Mouse (Mus musculus): Measurements from ENCODE around the gene Ush1c.
A peak's percentile ranks its signal among the peaks of the same experiment; 100 is the strongest.

Gene Ush1c

DNA sequence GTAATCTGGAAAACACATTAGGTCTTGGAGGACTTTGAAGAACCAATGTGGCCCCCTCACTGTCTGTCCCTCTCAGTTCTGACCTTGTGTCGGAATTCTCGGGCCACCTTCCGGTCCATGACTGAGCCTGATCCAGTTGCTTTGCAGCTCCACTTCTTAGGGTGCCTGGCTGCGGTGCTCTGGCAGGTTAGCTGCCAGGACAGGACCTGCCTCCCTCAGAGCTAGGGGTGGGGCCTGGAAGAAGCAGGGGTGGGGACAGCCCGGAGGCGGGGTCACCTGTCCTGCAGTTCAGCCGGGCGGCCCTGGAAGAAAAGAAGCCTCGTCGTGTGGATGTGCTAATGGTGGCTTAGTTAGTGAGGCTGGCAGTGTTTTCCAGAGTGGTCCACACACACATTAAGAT lies at the start of gene Ush1c:
TSS of gene Ush1c (minus strand) at position 158 of the 400 bp plus-strand sequence.
- DNase-seq (ENCODE audit: low spot score in 2 of 2) = no peak

DNA sequence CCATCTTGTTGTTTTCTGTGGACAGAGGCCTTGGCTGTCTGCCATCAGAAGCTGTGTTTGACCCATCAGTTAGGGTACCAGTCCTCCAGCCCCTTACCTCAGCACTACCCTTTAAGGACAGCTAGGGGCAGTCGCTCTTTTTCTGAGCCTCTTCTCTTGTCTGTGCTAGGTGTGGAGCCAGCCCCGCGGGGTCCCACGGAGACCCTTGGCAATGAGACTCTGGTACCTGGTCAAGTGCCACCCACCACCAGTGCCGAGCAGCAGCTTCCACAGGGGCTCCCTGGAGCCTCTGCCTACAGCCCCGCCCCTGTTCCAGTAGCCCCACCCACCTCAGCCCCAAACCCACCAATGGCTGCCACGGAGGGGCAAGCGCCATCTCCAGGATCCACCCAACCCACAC lies 48.7 kb upstream of the Ush1c start:
- DNase-seq (ENCODE audit: low spot score in 2 of 2) = no peak

- no peak for DNase-seq (ENCODE audit: low spot score in 2 of 2)
These were observed 48.1 kb upstream of the Ush1c start for GRCm38 (mm10) chr7:46286391-46286790.

GRCm38 (mm10) chr7:46285161-46285839 lies 47.0 kb upstream of the Ush1c start:
- DNase-seq (ENCODE audit: low spot score in 2 of 2) = no peak

DNA sequence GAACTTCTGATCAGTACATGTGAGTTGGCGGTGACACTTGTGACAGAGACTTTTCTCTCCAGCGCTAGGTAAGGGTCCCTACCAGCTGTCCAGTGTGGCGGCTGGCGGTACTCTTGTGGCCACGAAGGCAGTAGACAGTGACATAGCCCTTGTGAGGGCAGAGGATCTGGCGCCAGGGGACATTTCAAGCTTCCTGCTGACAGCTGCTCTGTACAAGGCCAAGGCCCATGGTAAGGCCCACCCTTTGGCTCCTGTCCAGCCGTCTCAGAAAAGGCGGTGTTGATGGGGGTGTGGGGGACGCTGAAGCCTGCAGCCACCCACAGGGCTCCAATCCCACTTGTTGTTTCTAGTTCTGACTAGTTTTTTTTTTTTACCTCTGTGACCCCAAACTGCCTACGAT lies 45.4 kb upstream of the Ush1c start:
- DNase-seq (ENCODE audit: low spot score in 2 of 2) = no peak

DNA sequence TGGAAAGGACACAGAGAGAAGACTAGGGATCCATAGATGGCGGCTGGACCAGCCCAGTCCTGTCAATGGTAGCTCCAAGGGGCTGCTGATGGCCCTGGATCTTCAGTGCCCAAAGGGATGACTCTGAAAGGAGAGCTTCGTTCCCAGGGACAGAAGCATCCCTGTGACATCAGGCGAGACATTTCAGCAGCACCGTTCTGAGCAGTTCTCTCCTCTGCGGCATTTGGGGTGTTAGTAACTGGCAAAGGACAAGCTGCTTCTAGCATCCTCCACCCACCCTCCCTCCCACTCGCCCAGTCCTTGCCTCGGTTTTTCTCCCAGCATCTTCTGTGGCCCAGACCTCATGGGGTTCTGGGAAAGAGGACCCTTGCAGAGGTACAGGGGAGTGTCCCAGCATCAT lies 44.0 kb upstream of the Ush1c start:
- no peak for DNase-seq (ENCODE audit: low spot score in 2 of 2)

GRCm38 (mm10) chr7:46280896-46281295 lies 42.6 kb upstream of the Ush1c start:
- DNase-seq (ENCODE audit: low spot score in 2 of 2) = no peak

DNA sequence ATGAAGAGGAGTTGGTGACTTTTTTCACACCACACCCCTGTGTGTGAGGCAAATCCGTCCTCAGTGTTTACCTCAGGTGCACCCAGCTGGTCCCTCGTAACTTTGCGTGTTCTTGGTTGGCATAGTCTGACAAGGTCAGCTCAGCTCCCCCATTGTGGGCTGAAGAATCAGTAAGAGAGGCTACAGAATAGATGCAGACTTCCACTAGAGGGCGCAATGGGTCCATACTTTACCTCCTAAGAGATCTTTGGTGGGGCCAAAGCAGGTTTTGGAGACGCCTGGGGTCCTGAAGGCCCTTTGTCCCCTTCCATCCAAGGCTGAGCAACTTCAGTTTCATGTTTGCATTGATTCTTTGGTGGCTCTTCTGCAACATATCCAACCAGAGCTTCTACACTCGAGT lies 41.6 kb upstream of the Ush1c start:
- DNase-seq (ENCODE audit: low spot score in 2 of 2) = peak; percentile 18 to 67

DNA sequence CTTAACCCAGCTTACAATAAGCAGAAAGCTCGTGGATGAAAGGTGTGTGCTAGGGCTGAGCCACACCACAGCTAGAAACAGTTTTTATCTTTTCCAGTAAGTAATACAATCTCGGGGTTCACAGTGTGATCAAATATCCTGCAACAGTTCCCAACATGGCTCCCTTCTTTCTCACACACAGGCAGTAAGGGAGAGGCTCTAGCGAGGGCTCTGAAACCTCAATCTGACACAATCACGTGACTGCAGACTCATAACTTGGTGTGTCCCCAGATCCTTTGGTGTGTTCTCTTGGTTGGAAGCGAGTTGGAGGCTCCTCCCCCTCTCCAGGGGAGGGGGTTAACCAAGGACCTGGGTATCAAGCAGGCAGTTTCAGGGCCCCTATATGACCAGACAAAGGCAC lies 37.9 kb upstream of the Ush1c start:
- no peak for DNase-seq (ENCODE audit: low spot score in 2 of 2)

DNA sequence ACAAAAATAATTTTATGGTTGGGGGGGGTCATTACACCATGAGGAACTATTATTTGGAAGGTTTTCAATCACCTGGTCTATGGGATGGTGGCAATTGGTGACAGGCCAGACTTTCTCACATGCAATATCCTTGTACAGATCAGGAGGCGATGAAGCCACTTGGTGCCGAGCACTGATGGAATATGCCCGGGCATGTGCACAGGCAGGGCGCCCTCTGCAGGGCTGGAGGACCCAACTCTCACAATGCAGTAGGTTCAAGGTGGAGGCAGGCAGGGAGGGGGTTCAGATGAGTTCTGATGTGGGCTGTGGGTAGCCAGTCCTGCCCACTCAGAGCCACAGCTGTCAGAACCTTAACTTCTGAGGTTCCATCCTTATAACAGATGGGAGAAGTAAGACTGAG lies 13.5 kb upstream of the Ush1c start:
- DNase-seq (ENCODE audit: low spot score in 2 of 2) = no peak

DNA sequence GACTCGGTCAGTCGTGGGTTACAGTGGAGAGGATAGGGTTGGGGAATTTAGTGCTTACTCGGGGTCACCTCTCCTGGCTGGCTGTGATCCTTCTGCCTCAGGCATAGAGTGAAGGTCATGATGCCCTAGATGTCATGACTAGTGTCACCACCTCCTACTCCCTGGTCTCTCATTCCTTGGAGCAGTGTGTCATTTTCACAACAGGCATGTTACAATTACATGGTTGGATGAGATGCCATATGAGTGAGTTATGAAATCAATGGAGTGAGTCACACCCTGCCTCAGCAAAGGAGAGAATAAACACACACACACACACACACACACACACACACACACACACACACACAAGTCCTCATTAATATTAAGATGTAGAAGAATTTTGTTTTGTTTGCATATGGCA lies 9.3 kb upstream of the Ush1c start:
- DNase-seq (ENCODE audit: low spot score in 2 of 2) = no peak

DNA sequence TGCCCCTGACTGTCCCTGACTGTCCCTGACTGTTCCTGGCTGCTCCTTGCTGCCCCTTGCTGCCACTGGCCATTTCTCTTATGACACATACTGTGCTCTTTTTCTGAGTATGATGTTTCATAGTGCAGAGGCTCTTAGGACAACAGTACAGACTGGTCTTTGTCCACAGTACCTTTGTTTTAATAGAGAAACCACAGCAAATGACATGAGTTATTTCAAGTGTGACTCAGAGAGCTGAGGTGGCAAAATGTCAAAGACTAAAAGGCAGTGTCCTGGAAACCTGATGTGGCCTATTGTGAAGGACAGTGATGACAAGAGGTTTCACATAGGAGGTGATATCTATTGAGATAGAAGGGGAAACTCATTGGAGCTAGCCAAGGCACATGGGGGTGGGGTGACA lies 8.6 kb upstream of the Ush1c start:
- no peak for DNase-seq (ENCODE audit: low spot score in 2 of 2)

DNA sequence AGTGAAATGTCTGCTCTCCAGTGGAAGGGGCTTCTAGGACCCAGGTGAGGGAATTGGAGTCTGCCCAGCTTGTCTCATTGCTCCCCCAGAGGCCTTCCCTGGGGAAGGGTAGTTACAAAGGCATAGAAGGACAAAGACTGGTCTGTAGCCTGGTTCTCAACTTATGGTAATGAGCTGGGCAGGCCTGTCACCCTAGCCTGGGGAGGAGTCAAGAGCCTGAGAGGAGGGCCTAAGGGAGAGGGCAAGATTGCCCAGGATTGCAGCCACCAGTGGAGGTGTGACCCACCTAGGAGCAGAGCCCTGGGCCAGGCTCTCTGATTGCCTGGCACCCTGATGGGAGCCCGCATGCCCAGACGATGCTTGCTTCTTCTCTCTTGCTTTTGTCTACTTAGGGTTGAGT lies 2.4 kb upstream of the Ush1c start, which contains the start of gene Otog:
TSS of gene Otog (plus strand) at position 292 of the 400 bp plus-strand sequence.
- no peak for DNase-seq (ENCODE audit: low spot score in 2 of 2)

DNA sequence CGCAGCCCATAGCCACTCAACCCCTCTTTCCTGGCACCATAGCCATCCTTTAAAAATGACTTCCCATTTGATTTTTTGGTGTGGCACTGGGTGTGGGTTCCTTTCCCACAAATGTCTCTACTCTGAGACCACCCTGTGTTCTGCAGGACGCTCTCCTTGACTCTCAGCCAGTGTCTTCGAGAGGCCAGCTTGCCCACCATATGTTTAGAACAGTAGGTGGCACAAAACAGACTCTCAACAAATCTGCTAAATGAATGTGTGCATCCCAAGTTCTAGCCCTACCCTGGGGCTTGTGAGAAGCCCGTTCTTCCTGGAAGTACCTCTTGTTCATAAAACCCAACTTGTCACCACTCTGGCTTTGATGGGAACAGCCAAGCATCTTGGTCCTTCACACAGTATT lies 1.8 kb upstream of the Ush1c start:
- no peak for DNase-seq (ENCODE audit: low spot score in 2 of 2)

DNA sequence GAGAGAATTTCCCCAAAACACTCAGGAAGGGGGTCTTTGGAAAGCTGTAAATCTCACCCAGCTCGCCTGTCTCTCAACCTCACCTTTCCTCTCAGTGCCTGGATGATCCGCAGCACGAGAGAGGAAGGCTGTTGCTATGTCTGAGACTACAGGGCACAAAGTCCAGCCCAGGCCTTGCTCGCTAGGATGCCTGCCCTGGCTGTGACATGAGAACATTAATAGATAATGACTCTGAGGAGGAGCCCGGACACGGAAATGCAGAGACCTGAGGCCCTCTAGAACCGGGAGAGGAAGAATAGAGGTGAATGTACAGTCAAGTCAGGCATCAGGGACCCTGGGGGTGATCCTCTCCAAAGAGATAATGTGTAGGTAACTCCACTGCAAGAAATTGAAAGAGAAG lies 1.1 kb downstream of the Ush1c start:
- DNase-seq (ENCODE audit: low spot score in 2 of 2) = no peak

GRCm38 (mm10) chr7:46236363-46236762 lies 1.9 kb downstream of the Ush1c start:
- no peak for DNase-seq (ENCODE audit: low spot score in 2 of 2)

- no peak for DNase-seq (ENCODE audit: low spot score in 2 of 2)
These were observed 2.4 kb downstream of the Ush1c start for GRCm38 (mm10) chr7:46235948-46236347.

DNA sequence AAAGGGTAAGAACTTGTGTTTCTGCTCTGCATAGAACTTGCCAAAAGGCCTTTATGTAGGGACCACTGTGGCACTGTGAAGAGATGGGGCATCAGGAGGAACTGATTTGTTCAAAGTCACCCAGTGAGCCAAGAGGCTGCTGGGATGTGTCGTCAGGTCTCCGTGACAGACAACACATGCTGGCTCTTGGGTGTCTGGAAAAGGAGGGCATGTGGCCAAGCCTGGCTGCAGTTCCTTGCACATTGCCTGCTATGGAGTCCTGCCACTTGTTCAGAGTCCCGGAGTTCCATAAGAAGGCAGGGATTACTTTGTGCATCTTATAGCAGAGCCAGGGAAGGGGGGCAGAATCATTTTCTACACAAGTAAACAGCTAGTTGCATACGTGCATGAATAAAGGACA lies 11.4 kb downstream of the Ush1c start:
- no peak for DNase-seq (ENCODE audit: low spot score in 2 of 2)

DNA sequence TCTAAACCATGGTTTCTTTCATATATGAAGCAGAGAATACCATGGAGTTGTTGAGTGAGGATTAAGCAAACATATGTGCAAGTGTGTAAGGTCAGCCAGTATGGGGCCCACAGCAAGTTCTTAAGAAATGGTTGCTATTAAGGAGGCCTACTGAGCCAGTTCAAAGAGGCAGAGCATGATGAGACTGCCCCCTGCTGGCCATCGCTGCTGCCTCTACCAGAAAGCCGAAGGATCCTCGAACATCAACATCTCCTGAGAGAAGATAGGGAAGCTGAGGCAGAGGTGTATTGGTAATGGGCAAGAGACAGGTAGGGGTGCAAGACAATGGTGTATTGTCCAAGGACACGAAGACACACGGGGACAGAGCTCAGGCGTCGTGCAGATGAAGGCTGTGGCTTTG lies 12.1 kb downstream of the Ush1c start:
- peak in 1 of 2 experiments; percentile 54 for DNase-seq (ENCODE audit: low spot score in 2 of 2)

- DNase-seq (ENCODE audit: low spot score in 2 of 2) = no peak
These were observed 17.6 kb downstream of the Ush1c start for GRCm38 (mm10) chr7:46220591-46221129.

DNA sequence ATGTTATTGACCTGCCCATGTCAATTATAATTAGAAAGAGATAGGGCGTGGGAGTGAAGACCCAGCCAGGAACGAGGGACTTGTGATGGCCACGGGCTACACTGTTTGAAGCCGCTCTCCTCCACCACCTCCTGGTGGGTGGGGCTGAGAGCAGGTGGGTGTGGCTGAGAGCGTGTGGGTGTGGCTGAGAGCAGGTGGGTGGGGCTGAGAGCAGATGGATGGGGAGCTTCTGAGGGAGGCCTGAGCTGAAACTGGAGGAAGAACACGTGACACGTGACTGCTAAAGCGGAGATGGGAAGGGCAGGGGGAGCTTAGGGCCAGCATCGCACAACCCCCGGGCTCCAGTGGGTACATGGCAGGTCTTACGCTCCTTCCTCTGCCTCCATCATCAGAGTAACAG lies 19.9 kb downstream of the Ush1c start:
- DNase-seq (ENCODE audit: low spot score in 2 of 2) = peak in 1 of 2 experiments; percentile 11

- DNase-seq (ENCODE audit: low spot score in 2 of 2) = no peak
These were observed 21.8 kb downstream of the Ush1c start for GRCm38 (mm10) chr7:46216481-46216880.

GRCm38 (mm10) chr7:46210276-46210675 lies 28.0 kb downstream of the Ush1c start:
- no peak for DNase-seq (ENCODE audit: low spot score in 2 of 2)

DNA sequence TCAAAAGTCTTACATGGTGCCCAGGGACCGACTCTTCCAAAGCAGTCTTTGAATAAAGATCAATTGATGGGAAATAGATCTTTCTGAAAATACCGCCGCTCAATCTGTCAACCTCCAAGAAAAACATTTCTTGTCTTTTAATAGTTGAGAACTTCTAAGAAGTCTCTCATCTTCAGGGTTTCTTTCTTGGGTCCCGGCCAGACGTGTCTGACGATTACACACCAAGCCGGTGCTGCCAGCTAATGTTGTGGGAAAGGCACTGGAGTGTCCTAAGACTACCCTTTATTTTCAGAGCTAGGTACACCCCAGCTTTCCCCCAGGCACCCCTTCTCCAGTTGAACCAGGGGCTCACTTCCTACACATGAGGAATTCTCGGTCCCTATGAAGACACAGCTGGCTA lies 30.2 kb downstream of the Ush1c start:
- DNase-seq (ENCODE audit: low spot score in 2 of 2) = no peak
